Mouse (Mus musculus) cerebellum, adult 18-20 months (tissue): ENCODE results near the gene Casp6.

ENCODE experiments used
- DNase-seq, 2 experiments: peaks; one replicate each; pipeline ENCODE4 v3.0.0; 2021

Casp6 gene

GRCm38 (mm10) chr3:129901271-129901809, at the start of gene Casp6:
Casp6 (plus strand) TSS chr3:129901425.
- DNase-seq, result peak; percentile 50

GRCm38 (mm10) chr3:129862592-129862991, 38.6 kb upstream of the Casp6 start:
- DNase-seq, result no peak

- DNase-seq, result peak; percentile 44 to 56
These were observed 37.5 kb upstream of the Casp6 start for GRCm38 (mm10) chr3:129863698-129864097.

- no peak for DNase-seq
These were observed 23.9 kb upstream of the Casp6 start for GRCm38 (mm10) chr3:129877327-129877726.

- DNase-seq, result peak; percentile 90 to 97
These were observed 22.7 kb upstream of the Casp6 start, which contains the start of gene Pla2g12a for GRCm38 (mm10) chr3:129878405-129879021. Pla2g12a (plus strand) TSS chr3:129878606.

- peak in 1 of 2 experiments; percentile 33 for DNase-seq
These were observed 22.0 kb upstream of the Casp6 start for GRCm38 (mm10) chr3:129879131-129879757.

GRCm38 (mm10) chr3:129879913-129880312, 21.3 kb upstream of the Casp6 start:
- DNase-seq, result no peak

- no peak for DNase-seq
These were observed 20.2 kb upstream of the Casp6 start for GRCm38 (mm10) chr3:129880925-129881593.

- no peak for DNase-seq
These were observed 15.6 kb upstream of the Casp6 start for GRCm38 (mm10) chr3:129885577-129885976.

GRCm38 (mm10) chr3:129886430-129886829, 14.8 kb upstream of the Casp6 start:
- DNase-seq, result no peak

GRCm38 (mm10) chr3:129887779-129888517, 13.3 kb upstream of the Casp6 start:
- no peak for DNase-seq

GRCm38 (mm10) chr3:129892003-129892402, 9.2 kb upstream of the Casp6 start:
- DNase-seq, result no peak

- no peak for DNase-seq
These were observed 8.1 kb upstream of the Casp6 start for GRCm38 (mm10) chr3:129893143-129893542.

GRCm38 (mm10) chr3:129896591-129896990, 4.6 kb upstream of the Casp6 start:
- no peak for DNase-seq

- no peak for DNase-seq
These were observed 2.3 kb upstream of the Casp6 start for GRCm38 (mm10) chr3:129898886-129899285.

GRCm38 (mm10) chr3:129903369-129903768, 2.1 kb downstream of the Casp6 start:
- DNase-seq, result no peak

GRCm38 (mm10) chr3:129903866-129904265, 2.6 kb downstream of the Casp6 start:
- no peak for DNase-seq

GRCm38 (mm10) chr3:129904381-129905132, 3.3 kb downstream of the Casp6 start:
- no peak for DNase-seq

GRCm38 (mm10) chr3:129912025-129912424, 10.8 kb downstream of the Casp6 start:
- no peak for DNase-seq

- no peak for DNase-seq
These were observed 12.0 kb downstream of the Casp6 start for GRCm38 (mm10) chr3:129913241-129913640.

GRCm38 (mm10) chr3:129917424-129917823, 16.2 kb downstream of the Casp6 start:
- no peak for DNase-seq

- peak; percentile 42 to 55 for DNase-seq
These were observed 17.2 kb downstream of the Casp6 start for GRCm38 (mm10) chr3:129918434-129918833.
